Mouse (Mus musculus): ENCODE data around the gene Angptl2. TPM values are rescaled to one million over a fixed set of nuclear protein-coding genes. Genes with fewer than 3 reads are reported as not detected.

The Angptl2 gene
- total and polyA plus RNA-seq, 3 experiments = 0.04 to 0.21 TPM; not detected in 1

DNA sequence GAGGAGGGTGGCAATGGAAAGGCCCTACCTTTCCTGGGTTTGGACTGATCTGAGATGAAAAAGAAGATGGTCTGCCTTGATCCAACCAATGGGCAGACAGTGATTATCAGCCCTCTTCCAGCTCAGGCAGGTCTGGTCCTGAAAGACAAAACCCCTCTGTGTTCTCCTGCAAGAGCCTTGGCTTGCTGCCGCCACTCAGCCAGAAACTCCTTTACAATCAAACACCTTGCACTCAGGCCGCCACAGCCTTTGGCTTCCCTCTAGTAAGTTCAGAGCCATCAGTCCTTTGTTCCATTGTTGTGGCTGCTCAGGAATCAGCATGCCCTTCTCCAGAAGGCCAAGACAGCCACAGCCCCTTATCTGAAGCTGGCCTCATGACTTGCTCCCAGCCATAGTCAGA, 15.9 kb downstream of the Angptl2 start:
- Histone ChIP-seq H3K9ac (ENCODE audit: insufficient read depth, low read depth) (no peak overlapping the region), H3K79me2 (replicated peaks; ENCODE audit: control insufficient read depth, extremely low read depth, insufficient read depth, poor library complexity, severe bottlenecking) (no peaks in the 10 kb centered on the region), H3K4me1 (ENCODE audit: control insufficient read depth in 1 of 2, insufficient read depth in 2 of 2) (peaks cover 0 to 7% of the 10 kb centered on the region in 2 experiments; a peak in 2 of 4 replicates), H3K4me2 (ENCODE audit: insufficient read depth, low read depth, poor library complexity, severe bottlenecking) (no peak overlapping the region), H3K36me3 (replicated peaks in 1 of 2; ENCODE audit: control insufficient read depth in 1 of 2, insufficient read depth in 1 of 2, low read length in 1 of 2) (peaks cover 0 to 6% of the 10 kb centered on the region in 2 experiments), H3K4me3 (replicated peaks in 1 of 3; ENCODE audit: low read depth in 2 of 3, low read length in 2 of 3, poor library complexity in 1 of 3) (no peak overlapping the region), H3K9me3 (replicated peaks; ENCODE audit: low read length) (no peaks in the 10 kb centered on the region), H3K27me3 (replicated peaks) (no peaks in the 10 kb centered on the region), H3K27ac (ENCODE audit: insufficient read depth, low read depth) (no peak overlapping the region)
- no peak for DNase-seq (ENCODE audit: extremely low read depth)
- in situ Hi-C loops (cut with MboI; ENCODE audit: low pct_ligation_motif_present, low pct_unique_long_range_greater_than_20kb, low sequenced_read_pairs) (loop anchor here (5.0 to 10.0 kb wide), 2 partner anchors 74 to 177 kb away; no protein-coding TSS in a partner anchor), dilution Hi-C loops (cut with MboI; ENCODE audit: extremely low pct_ligation_motif_present, extremely low pct_unique_long_range_greater_than_20kb, low sequenced_read_pairs) (no loop called here)
- TF ChIP-seq RAD21 (IDR thresholded peaks at IDR 0.05; ENCODE audit: low read depth, low read length) (no peak), MAZ (IDR thresholded peaks at IDR 0.05; ENCODE audit: low read depth, low read length) (no peak), JUN (IDR thresholded peaks at IDR 0.05; ENCODE audit: insufficient read depth, low read depth, low read length) (no peak), IRF4 (IDR thresholded peaks at IDR 0.05; ENCODE audit: low read depth, low read length) (no peak), EP300 (IDR thresholded peaks at IDR 0.05; ENCODE audit: low read length) (no peak), KAT2A (IDR thresholded peaks at IDR 0.05; ENCODE audit: insufficient replicate concordance, low read length) (no peak), MEF2A (IDR thresholded peaks at IDR 0.05; ENCODE audit: borderline replicate concordance, low read depth, low read length) (no peak), MXI1 (IDR thresholded peaks at IDR 0.05; ENCODE audit: low read depth, low read length) (no peak), HCFC1 (IDR thresholded peaks at IDR 0.05; ENCODE audit: low read depth, low read length) (no peak), ELF1 (IDR thresholded peaks at IDR 0.05; ENCODE audit: low read depth, low read length) (no peak), GABPA (IDR thresholded peaks at IDR 0.05; ENCODE audit: insufficient replicate concordance, low read depth, low read length) (no peak), CHD2 (IDR thresholded peaks at IDR 0.05; ENCODE audit: low read length) (no peak), ZKSCAN1 (IDR thresholded peaks at IDR 0.05; ENCODE audit: borderline replicate concordance, low read depth, low read length) (no peak), CHD1 (IDR thresholded peaks at IDR 0.05; ENCODE audit: low read depth, low read length) (no peak), CTCF (conservative IDR thresholded peaks at IDR 0.05 in 1 of 2, IDR thresholded peaks at IDR 0.05 in 1 of 2; ENCODE audit: low read depth in 2 of 2, low read length in 2 of 2) (no peak), E2F4 (IDR thresholded peaks at IDR 0.05; ENCODE audit: insufficient replicate concordance, low read depth, low read length) (no peak), POLR2AphosphoS2 (IDR thresholded peaks at IDR 0.05; ENCODE audit: low read depth, low read length) (no peak)

DNA sequence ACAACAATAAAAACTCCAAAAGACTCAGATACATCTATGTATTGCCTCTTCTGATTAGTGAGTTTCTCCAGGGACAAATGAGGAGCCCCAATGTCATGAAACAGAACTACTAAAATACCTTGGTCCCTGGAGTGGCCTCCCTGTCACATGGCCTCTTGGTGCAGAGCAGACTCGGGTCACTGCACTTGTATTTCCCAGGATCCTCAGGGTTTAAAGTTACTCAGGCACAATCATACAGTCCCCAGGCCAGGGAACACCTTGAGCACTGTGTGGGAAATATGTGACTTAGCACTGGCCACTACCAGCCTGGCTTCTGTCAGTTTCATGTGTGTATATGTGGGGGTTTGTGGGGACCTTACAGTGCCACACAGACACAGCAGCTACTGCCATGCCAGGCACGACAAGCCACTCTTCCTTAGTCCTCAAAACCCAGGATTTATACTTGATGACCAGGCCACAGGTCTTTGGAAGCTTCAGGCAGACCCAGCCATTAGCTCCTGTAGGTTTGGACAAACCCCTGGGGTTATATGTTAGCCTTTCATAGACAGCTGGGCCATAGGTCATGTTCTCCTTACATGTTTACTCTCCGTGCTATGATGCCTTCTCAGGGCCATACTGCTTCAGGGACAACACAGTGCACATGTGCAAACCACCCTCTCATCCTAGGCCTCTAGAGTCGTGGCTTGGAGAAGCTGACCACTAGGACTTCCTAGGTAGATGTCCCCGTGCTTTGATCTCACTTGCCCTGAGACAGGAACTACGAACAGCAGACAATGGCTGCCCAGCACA, 17.1 kb downstream of the Angptl2 start:
- H3K4me2 ChIP-seq (ENCODE audit: insufficient read depth, low read depth, poor library complexity, severe bottlenecking) = no peak overlapping the region
- dilution Hi-C loops (cut with MboI; ENCODE audit: extremely low pct_ligation_motif_present, extremely low pct_unique_long_range_greater_than_20kb, low sequenced_read_pairs) (no loop called here), in situ Hi-C loops (cut with MboI; ENCODE audit: low pct_ligation_motif_present, low pct_unique_long_range_greater_than_20kb, low sequenced_read_pairs) (loop anchor here (5.0 to 10.0 kb wide), 2 partner anchors 76 to 178 kb away; no protein-coding TSS in a partner anchor)
- H3K9me3 ChIP-seq (replicated peaks; ENCODE audit: low read length) = no peaks in the 10 kb centered on the region
- H3K79me2 ChIP-seq (replicated peaks; ENCODE audit: control insufficient read depth, extremely low read depth, insufficient read depth, poor library complexity, severe bottlenecking) = no peaks in the 10 kb centered on the region
- TF ChIP-seq PAX5 (IDR thresholded peaks at IDR 0.05; ENCODE audit: low read length) (no peak), MAFK (IDR thresholded peaks at IDR 0.05; ENCODE audit: insufficient replicate concordance, low read length) (no peak)
- H3K27me3 ChIP-seq (replicated peaks) = no peaks in the 10 kb centered on the region
- peaks cover 0 to 7% of the 10 kb centered on the region in 2 experiments; a peak in 2 of 4 replicates for H3K4me1 ChIP-seq (ENCODE audit: control insufficient read depth in 1 of 2, insufficient read depth in 2 of 2)
- H3K36me3 ChIP-seq (replicated peaks in 1 of 2; ENCODE audit: control insufficient read depth in 1 of 2, insufficient read depth in 1 of 2, low read length in 1 of 2) = peaks cover 0 to 6% of the 10 kb centered on the region in 2 experiments
- no peak for DNase-seq (ENCODE audit: extremely low read depth)
- H3K4me3 ChIP-seq (replicated peaks in 1 of 3; ENCODE audit: low read depth in 2 of 3, low read length in 2 of 3, poor library complexity in 1 of 3) = no peak overlapping the region
- no peak overlapping the region for H3K9ac ChIP-seq (ENCODE audit: insufficient read depth, low read depth)
- no peak overlapping the region for H3K27ac ChIP-seq (ENCODE audit: insufficient read depth, low read depth)
